Mouse (Mus musculus) heart, postnatal 0 days (tissue): Measurements from ENCODE around the gene Tbc1d16.

Experiments
- CTCF ChIP-seq: IDR thresholded peaks from 2 replicates; pipeline ENCODE4 v1.5.1; 2016; ENCODE audit warnings: antibody characterized with exemption, control low read depth, low read depth
- EP300 ChIP-seq: IDR thresholded peaks from 2 replicates; pipeline ENCODE4 v1.6.1; 2016; ENCODE audit warnings: antibody characterized with exemption, low read depth

- no peak for TF ChIP-seq EP300
- TF ChIP-seq CTCF, result no peak
These were observed 59.4 kb downstream of the Tbc1d16 start for GRCm38 (mm10) chr11:119168851-119169250.
